Mouse (Mus musculus) megakaryocyte progenitor cell, adult 5-6 weeks (primary cell): ENCODE results near the gene Ssb. TPM values are rescaled to one million over a fixed set of nuclear protein-coding genes. Genes with fewer than 3 reads are reported as not detected.
"Not testable (repeated sequence)": the region's sequence is repeated elsewhere in the genome, so short reads cannot be mapped to it uniquely, and the experiment has no call there.

Experiments used
- ATAC-seq: replicated peaks from 2 replicates; pipeline ENCODE4 v1.8.0; 2016; ENCODE audit warnings: mild to moderate bottlenecking, moderate TSS enrichment, inconsistent platforms; ENCODE audit not compliant: poor library complexity
- total RNA-seq, 2 experiments: library from RNA; stranded (forward) in 1 of 2; stranded (reverse) in 1 of 2; fragments of 157-497, 149-512 nt in 1 of 2; fragments of 200-1000 nt in 1 of 2; gene quantifications; 2 replicates each; pipeline versions ENCODE4 v1.2.3 to v1.2.4; 2015 to 2017

The Ssb gene
- total RNA-seq, 2 experiments from 2014 or later, result 424 to 505 TPM

DNA sequence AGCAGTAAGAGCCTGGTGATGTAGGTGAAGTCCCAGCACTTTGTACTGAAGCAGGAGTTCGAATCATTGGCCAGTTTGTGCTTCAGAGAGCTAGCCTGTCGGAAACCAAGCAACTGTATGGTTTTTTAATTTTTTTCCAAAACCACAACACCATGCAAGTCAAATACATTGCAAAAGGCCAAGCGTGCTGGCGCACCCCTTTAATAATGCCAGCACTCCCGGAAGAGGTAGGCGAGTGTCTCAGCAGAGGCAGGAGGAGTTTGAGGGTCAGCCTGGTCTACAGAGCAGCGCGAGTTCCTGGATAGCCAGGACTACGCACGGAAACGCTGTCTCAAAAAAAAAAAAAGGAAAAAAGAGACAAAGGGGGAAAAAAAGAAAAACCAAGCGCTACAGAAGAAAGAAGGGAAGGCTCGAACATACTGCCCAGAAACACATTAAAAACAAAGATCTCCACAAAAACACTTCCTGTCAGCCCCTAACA lies 350 bp upstream of the Ssb start:
- peak; percentile 70 for ATAC-seq

DNA sequence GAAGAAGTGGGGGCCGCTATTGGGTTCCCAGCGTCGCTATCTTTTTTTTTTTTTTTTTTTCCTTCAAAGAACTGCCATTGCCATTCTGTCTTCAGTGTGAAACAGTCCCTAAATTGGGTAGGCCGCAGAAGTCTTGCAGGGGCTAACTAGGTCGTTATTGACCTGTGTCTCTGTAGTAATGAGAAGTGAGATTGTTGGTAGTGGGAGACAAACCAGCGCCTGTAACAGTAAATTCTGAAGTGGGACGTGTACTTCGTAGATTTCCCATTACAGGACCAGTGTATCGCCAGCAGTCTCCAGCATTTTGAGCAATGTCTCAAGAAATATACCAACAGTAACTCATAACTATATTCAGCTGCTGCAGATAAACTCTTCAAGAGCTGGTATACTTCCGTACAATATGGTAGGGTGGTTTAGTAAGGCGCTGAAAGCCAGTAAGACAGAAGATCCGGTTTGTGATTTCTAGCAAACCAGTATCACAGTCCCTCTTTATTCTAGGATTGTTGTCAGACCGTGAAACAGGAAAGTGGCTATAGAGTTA lies 825 bp downstream of the Ssb start:
- ATAC-seq, result no peak

DNA sequence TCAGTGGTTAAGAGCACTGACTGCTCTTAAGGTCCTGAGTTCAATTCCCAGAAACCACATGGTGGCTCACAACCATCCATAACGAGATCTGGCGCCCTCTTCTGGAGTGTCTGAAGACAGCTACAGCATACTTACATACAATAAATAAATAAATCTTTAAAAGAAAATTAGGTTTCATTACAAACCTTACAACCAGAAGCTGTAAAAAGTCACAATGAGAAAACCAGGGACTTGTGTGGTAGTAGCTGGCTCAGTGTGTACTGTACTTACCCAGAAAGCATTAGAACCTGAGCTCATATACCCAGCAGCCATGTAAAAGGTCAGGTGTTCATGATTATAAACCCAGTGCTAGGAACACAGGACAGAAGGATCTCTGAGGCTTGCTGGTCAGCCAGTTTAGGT lies 22.6 kb downstream of the Ssb start:
- ATAC-seq, result no peak

DNA sequence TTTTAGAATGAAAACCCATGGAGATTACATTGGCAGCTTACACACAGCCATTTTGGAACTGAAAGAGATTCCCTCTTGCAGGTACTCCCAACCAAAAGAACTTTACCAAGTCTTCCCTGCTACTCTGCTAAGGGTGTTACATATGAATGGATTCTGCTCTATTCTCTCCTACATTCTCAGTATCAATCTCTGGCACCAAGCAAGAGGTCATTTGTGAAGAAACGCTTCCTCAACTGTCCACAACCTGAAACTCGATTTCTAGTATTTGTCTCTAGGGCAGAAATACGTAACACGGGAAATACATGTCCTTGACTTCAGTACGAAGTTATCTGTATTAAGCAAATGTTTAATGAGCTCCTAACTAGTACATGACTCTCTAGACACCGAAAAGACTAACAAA lies 23.2 kb downstream of the Ssb start:
- no peak for ATAC-seq

DNA sequence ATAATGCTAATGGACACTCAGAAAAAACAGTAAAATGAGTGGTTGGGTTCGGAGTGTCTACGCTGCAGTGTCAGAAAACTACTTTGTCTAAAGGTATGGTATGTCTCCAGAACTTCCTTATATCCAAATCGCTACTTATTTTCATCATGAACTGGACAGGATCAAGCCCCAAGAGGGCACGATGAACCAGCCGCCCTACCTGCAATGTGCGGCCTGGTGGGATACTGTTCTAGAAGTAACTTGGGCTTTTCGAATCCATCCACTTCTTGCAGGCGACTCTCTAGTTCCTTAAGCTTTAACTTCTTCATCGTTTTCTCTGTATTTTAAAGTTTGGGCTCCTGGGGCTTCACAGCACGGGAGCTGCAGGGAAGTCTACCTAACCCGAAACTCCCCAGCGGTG lies 23.7 kb downstream of the Ssb start:
- 0 out of 2 replicates have a peak, but pooled peaks have one; percentile 7 for ATAC-seq

DNA sequence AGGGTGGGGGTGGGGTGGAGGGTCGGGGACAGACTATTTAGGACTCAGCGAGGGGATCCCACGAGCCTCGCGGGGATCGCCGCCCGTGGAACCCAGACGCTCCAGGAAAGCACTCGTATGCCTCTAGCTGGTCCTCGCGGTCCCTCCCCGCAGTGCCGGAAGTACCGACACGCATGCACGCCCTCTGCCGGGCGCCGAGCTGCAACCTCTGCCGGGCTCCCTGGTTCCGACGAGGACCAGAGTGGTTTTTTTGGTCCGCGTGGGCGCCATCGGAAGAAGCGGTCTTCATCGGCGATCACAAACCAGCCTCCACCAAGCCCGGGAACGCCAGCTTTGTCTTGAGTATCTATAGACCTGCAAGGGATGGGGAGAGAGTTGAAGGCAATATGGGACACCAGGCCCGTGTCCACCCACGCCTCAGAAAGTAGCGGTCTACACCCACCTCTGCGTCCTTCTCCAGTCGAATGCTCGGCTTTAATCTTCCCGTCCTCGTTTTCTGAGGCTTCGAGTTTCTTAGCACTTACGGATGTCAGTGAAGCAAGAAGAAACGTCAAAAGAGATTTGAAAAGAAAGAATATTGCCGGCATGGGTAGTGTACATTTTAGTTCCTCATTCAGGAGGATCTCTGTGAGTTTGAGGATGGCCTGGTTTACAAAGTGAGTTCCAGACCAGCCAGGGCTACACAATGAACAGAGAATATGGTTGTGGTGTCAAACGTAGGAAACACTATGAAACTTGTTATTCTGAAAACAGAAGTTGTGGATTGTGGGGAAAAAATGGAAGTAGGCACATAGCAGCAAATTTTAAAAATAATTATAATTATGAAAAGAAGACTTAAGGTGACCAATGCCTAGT lies 24.3 kb downstream of the Ssb start, which contains the start of gene Mettl5:
TSS of gene Mettl5 (minus strand) at position 165 of the 855 bp plus-strand sequence.
- ATAC-seq, result peak; percentile 98

DNA sequence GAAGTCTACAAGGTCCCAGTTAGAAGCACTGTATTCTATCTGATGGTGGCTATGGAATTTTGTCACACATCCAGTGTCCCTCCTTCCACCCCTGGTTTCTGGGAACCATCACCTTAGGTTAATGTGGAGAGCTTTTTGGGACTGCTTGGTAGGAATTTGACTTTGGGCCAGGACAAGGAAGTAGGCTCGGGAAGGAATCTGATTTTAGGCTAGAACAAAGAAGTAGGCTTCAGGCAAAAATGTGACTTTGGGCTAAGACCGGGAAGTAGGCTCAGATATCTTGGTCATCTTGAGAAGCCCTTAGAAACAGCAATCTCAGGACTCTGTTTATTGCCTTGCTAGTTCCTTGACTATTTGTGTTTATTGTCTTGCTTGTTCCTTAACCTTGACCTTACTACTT lies 27.6 kb downstream of the Ssb start:
- no peak for ATAC-seq

DNA sequence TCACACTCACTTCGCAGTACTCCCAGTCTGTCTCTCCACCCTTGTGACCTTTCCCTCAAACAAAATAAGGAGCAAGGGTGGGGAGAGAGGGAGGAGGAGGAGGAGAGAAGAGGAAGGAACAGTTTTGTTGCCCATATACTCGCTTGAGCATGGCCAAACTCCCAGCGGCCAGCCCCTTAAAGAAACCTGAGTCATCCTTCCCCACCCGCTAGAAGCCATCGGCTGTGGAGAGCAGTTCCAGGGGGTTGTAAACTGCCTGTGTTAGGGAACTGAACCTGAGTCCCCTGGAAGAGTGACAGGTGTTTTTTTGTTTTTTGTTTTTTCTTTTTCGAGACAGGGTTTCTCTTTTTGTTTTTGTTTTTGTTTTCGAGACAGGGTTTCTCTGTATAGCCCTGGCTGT lies 29.5 kb downstream of the Ssb start:
- peak; percentile 75 for ATAC-seq

DNA sequence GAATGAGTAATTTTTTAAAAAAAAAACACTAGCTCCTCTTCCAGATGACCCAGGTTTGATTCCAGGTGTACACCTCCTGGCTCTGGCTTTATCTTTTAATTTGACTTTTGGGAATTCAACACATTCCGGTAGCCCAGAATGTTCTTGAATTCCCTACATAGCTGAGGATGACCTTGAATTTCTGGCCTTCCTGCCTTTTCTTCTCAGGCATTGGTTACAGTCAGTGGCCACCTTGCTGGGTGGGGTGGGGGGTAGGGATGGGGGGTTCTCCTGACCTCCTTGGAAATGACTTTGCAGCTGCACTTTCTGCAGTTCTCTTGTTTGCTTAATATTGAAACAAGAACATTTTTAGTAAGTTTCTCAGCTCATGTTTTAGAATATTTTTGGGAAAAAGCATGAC lies 31.8 kb downstream of the Ssb start:
- ATAC-seq, result no peak

DNA sequence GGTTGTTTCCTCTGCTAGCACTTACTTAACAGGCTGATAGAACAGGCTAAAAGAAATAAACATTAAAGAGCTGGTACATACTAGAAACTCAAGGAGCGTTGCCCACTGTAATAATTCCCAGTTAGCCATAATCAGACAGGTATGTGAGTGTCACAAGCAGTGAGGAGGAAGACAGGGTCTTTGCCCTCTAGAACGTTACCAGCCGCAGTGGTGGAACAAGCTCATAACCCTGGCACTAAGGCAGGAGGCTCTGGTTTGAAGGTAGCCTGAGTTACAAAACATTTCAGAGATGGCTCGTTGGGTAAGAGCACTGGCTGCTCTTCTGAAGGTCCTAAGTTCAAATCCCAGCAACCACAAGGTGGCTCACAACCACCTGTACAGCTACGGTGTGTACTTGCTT lies 32.5 kb downstream of the Ssb start:
- ATAC-seq, result no peak

DNA sequence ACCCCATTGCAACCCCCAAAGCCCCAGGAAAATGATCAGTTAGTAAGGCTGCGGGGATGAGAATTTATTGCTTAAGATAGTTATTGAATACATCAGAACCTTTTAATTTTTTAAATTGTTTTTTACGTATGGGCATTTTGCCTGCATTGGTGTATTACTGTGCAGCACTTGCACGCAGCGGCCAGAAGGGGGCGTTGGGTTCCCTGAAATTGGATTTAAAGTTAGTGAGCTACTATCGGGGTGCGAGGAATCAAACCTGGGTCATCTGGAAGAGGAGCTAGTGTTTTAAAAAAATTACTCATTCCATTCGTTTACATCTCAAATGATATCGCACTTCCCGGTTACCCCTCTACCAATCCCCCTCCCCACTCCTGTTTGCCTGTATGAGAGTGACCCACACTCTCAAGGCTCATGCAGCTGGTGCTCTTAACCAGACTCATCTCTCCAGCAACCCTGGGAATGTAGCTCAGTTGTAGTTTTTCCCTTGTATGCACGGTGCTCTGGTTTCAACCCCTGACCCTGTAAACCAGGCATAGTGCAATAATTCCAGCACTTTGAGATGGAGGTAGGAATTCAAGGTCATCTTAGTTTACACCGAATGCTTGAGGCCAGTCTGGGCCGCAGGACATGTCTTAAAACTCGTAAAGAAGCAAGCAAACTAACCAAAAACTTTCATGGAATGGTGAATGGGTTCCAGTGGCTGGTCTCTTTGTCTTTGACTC lies 34.3 kb downstream of the Ssb start:
- ATAC-seq, result no peak

DNA sequence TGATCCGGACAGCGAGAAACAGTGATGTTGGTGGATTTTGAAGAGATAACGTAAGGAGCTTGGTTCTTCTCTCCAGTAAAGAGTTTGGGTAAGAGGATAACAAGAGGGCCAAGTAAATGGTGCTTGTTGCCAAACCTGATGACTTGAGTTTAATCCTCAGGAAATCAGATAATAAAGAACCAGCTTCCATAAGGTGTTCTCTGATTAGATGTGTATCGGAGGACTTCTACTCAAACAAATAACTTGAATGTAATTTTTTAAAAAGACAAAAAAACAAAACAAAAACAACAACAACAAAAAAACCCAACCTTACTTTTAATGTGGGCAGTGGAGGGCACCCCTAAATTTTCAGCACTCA lies 34.8 kb downstream of the Ssb start:
- 0 out of 2 replicates have a peak, but pooled peaks have one; percentile 6 for ATAC-seq

DNA sequence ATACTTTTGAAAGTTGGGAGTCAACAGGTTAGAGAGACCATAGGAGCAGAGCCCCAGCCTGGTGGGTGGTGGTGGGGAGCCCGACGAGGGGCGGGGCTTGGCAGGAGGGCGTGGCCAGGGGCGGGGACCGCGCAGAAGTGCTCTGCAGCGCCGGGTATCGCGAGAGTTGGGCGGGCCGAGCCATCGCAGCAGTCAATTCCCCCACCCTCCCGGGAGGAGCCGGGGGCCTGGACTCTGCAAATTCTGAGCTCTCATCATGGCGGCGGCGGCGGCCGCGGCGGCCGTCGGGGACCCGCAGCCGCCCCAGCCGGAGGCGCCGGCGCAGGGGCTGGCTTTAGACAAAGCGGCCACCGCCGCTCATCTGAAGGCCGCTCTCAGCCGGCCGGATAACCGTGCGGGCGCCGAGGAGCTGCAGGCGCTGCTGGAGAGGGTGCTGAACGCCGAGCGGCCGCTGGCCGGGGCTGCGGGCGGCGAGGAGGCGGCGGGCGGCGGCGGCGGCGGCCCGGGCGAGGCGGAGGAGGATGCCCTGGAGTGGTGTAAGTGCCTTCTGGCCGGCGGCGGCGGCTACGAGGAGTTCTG lies 35.8 kb downstream of the Ssb start, which contains the start of gene Ubr3:
TSS of gene Ubr3 (plus strand) at position 208 of the 579 bp plus-strand sequence.
- peak; percentile 90 for ATAC-seq

DNA sequence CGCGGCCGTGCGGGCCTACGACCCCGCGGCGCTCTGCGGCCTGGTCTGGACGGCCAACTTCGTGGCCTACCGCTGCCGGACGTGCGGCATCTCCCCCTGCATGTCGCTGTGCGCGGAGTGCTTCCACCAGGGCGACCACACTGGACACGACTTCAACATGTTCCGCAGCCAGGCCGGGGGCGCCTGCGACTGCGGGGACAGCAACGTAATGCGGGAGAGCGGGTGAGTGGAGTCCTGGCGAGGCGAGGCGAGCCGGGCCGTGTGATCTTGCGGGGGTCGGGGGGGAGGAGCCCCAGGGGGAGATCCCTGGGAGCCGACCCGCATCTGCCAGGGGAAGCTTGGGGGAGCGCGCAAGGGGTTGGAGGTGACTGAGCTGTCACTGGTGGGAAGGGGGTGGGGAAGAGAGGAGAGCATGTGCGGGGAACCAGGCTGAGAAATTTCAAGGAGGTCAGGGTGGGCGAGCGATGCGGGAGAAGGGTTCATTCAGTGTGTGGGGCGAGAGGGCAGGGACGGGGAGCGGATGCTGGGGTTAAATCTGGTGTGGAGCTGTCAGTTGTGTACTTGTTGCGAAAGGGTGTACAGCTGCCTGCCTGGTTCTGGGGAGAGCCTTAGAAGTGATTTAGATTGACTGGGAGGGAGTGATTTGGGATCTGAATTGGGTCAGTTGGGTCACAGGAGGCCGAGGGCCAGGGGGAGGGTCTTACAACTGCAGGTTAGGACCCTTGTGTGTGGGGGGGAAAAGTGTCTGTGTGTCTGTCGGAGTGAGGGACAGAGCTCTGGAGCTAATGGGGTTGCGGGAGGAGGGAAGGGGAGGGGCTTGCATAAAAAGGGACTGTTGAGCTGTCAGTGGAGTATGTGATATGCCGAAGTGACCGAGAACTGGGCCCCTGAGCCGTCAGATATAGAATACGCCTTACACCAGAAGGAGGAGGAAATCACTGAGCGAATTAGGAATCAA lies 36.5 kb downstream of the Ssb start:
- peak; percentile 75 for ATAC-seq

DNA sequence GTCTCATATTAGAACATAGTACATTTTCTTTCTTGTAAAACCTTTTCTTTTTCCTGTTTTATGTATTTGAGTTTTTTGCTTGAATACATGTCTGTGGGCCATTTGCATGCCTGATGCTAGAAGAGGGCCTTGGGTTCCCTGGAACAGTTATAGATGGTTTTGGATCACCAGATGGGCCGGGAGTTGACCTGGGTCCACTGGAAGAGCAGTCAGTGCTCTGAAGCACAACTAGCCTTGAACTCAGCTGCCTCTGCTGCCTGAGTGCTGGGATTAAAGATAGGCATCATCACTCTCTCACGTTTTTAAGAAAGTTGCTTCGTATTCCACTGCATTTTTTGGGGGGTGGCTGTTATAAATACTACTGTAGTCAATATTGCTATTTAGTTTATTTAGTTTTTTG lies 42.2 kb downstream of the Ssb start:
- no peak for ATAC-seq

DNA sequence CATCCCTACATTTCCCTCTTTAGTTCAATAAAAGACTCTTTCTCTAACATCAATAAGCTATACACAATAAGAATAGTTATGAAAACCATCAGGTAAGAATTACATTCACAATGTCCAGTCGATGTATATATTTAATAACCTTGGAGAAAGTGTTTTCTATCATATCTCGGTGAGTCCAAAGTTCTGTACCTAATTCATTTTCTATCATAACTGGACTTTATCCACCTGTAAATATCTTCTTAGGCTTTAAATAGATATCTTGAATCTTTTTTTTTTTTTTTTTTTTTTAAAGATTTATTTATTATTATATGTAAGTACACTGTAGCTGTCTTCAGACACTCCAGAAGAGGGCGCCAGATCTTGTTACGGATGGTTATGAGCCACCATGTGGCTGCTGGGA lies 46.0 kb downstream of the Ssb start:
- ATAC-seq, result not testable (repeated sequence)

DNA sequence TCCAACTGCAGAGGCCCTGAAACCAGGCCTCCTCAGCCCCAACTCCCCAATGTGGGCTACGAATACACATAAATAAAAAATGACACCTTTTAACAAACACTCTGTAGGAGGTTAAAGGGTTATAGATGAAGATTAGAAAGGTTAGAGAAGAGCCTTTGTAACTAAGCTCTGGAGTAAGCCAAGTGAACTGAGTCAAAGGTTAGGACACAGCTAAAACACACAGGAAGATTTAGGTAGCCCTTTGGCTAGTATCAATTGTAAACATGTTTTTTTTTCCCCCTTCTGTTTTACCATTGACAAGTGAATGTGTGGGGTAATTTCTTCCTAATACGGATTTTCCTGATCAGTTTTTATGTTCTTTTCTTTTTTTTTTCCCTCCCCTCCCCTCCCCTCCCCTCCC lies 51.4 kb downstream of the Ssb start:
- ATAC-seq, result no peak

DNA sequence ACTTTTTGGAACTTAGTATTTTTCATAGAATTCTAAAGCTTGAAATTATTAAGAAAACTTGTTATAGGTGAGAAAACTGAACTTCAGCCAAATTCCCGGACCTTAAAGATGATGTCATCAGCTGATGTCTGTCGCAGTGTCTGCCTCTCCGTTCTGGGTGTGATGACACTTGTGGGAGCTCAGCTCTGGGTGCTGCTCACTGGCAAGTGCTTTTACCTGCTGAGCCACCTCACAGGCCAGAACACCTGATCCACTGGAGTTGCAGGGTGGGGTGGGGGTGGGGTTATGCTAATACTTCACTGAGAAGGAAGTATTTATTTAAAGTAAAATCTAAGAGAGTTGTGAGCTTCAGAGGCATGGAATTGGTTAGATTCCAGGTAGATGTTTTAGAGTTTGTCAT lies 55.9 kb downstream of the Ssb start:
- ATAC-seq, result no peak
